Comparison of ENCODE assay signal across 22 mouse cellular contexts in genomic region chr7:73622468-73622867, GRCm38 (mm10).
DNase-seq lines count a peak whose midpoint lies in the region; ATAC-seq and TF ChIP-seq lines count a peak whose summit lies in the region.
"Had no signal": no experiment of that assay in that cellular context is flagged by ENCODE, and none has a peak within 500 bp of the region (broad histone marks: within the 10 kb centered on the region; RNA-seq: fewer than 3 reads in every experiment).

No protein-coding gene starts in this region.

- intact Hi-C loops in heart, adult 2 months (cut with DNase I): no loop called here

- TF ChIP-seq POLR2A in heart, adult 2 months (IDR thresholded peaks at IDR 0.05; ENCODE audit: insufficient read depth, low read depth, low read length): no peak

- H3K9me3 ChIP-seq in heart, embryonic 10.5 days: no peaks in the 10 kb centered on the region
- no peaks in the 10 kb centered on the region for H3K9me3 ChIP-seq in kidney, embryonic 15.5 days (replicated peaks)
- no peaks in the 10 kb centered on the region for H3K9me3 ChIP-seq in midbrain, embryonic 14.5 days (ENCODE audit: control insufficient read depth, low read length)

- WGBS in heart, embryonic 10.5 days: 73% methylated on average over 2 of the region's 2 CpGs
- WGBS in heart, adult 2 months: 77% methylated on average over 2 of the region's 2 CpGs
- WGBS in kidney, embryonic 15.5 days: 62% methylated on average over 2 of the region's 2 CpGs
- 92% methylated on average over 2 of the region's 2 CpGs for WGBS in midbrain, embryonic 14.5 days

- no peak overlapping the region for H3K4me2 ChIP-seq in kidney, embryonic 15.5 days
- no peak overlapping the region for H3K4me2 ChIP-seq in midbrain, embryonic 14.5 days (ENCODE audit: low read length)
- H3K4me2 ChIP-seq: liver, embryonic 11.5 days; midbrain, embryonic 11.5 days had no signal

- no peaks in the 10 kb centered on the region for H3K79me2 ChIP-seq in heart, adult 2 months (replicated peaks; ENCODE audit: control insufficient read depth, insufficient read depth, low read length)

- peaks cover 7% of the 10 kb centered on the region; the same call in 1 of the 2 replicates for H3K4me1 ChIP-seq in heart, embryonic 10.5 days
- H3K4me1 ChIP-seq in heart, adult 2 months (ENCODE audit: control insufficient read depth, insufficient read depth, low read length): no peaks in the 10 kb centered on the region; the same call in 1 of the 2 replicates
- H3K4me1 ChIP-seq in kidney, embryonic 15.5 days: peaks cover 29% of the 10 kb centered on the region
- H3K4me1 ChIP-seq in midbrain, embryonic 14.5 days (ENCODE audit: control insufficient read depth, insufficient read depth, low read length): peaks cover 3% of the 10 kb centered on the region

- no peaks in the 10 kb centered on the region for H3K36me3 ChIP-seq in heart, embryonic 10.5 days
- no peaks in the 10 kb centered on the region for H3K36me3 ChIP-seq in heart, adult 2 months (ENCODE audit: control insufficient read depth, insufficient read depth, low read length)
- no peaks in the 10 kb centered on the region for H3K36me3 ChIP-seq in kidney, embryonic 15.5 days
- H3K36me3 ChIP-seq in midbrain, embryonic 14.5 days (ENCODE audit: control insufficient read depth, insufficient read depth, low read length): no peaks in the 10 kb centered on the region

- H3K27me3 ChIP-seq in heart, embryonic 10.5 days (ENCODE audit: insufficient read depth, poor library complexity, severe bottlenecking): no peaks in the 10 kb centered on the region
- H3K27me3 ChIP-seq in heart, adult 2 months (ENCODE audit: control insufficient read depth, insufficient read depth, low read length): no peaks in the 10 kb centered on the region
- no peaks in the 10 kb centered on the region for H3K27me3 ChIP-seq in kidney, embryonic 15.5 days
- H3K27me3 ChIP-seq in midbrain, embryonic 14.5 days (ENCODE audit: control insufficient read depth, insufficient read depth, low read length): no peaks in the 10 kb centered on the region

- TF ChIP-seq CTCF in heart, adult 2 months (IDR thresholded peaks at IDR 0.05): no peak

- no peak for TF ChIP-seq EP300 in heart, adult 2 months (IDR thresholded peaks at IDR 0.05; ENCODE audit: insufficient read depth, low read depth, low read length)

- DNase-seq in heart, embryonic 10.5 days (ENCODE audit: low spot score): no peak
- no peak for DNase-seq in heart, adult 2 months
- DNase-seq in kidney, postnatal 25 days: no peak
- DNase-seq in embryo, embryonic 11 days: peak; percentile 26
- DNase-seq in naive thymus-derived CD4-positive, alpha-beta T cell, adult 2 months (ENCODE audit: low read depth): peak; percentile 42
- no peak for DNase-seq in midbrain, embryonic 14.5 days
- DNase-seq: adrenal gland, postnatal 14 days; B cell, adult 2 months; cerebellum, adult 2 months; gastrocnemius, postnatal 10 days; heart, postnatal 14 days; layer of hippocampus, postnatal 36 days; lung, adult 2 months; right cerebral cortex, postnatal 25 days had no signal

- peak overlapping the region; percentile 13; the same call in 1 of the 2 replicates for H3K27ac ChIP-seq in heart, embryonic 10.5 days
- no peak overlapping the region for H3K27ac ChIP-seq in heart, adult 2 months
- peak overlapping the region; percentile 9 for H3K27ac ChIP-seq in kidney, embryonic 15.5 days
- no peak overlapping the region for H3K27ac ChIP-seq in midbrain, embryonic 14.5 days (replicated peaks; ENCODE audit: low read depth, low read length)
- H3K27ac ChIP-seq: macrophage had no signal

- no peak overlapping the region for H3K9ac ChIP-seq in heart, adult 2 months (ENCODE audit: low read depth, low read length)
- H3K9ac ChIP-seq in kidney, embryonic 15.5 days: no peak overlapping the region
- no peak overlapping the region for H3K9ac ChIP-seq in midbrain, embryonic 14.5 days (replicated peaks; ENCODE audit: low read length)

- no peak for ATAC-seq in kidney, embryonic 15.5 days (replicated peaks; ENCODE audit: low FRiP score)
- ATAC-seq in midbrain, embryonic 14.5 days (ENCODE audit: low FRiP score, low TSS enrichment): no peak
- ATAC-seq in erythroblast, adult 5-6 weeks (replicated peaks; ENCODE audit: low FRiP score, poor library complexity, severe bottlenecking): no peak
- ATAC-seq: forebrain, embryonic 16.5 days; hindbrain, embryonic 16.5 days had no signal

- no peak overlapping the region; the same call in 1 of the 2 replicates for H3K4me3 ChIP-seq in heart, embryonic 10.5 days
- no peak overlapping the region for H3K4me3 ChIP-seq in heart, adult 2 months
- H3K4me3 ChIP-seq in kidney, embryonic 15.5 days (replicated peaks): no peak overlapping the region
- no peak overlapping the region for H3K4me3 ChIP-seq in midbrain, embryonic 14.5 days (replicated peaks; ENCODE audit: low read depth, low read length)
- H3K4me3 ChIP-seq: erythroblast, embryonic 14.5 days had no signal

Comparison
In these comparisons a context has a peak if more than half of its experiments do, and no peak if none do; other contexts are left out.
1. H3K27ac ChIP-seq: peak in heart, embryonic 10.5 days (single experiment) and kidney, embryonic 15.5 days (single experiment); none in heart, adult 2 months (single experiment) and midbrain, embryonic 14.5 days (single experiment).
2. DNase-seq: peak in embryo, embryonic 11 days (single experiment) and naive thymus-derived CD4-positive, alpha-beta T cell, adult 2 months (single experiment); none in heart, embryonic 10.5 days (single experiment), heart, adult 2 months (0 of 2), kidney, postnatal 25 days (0 of 2) and midbrain, embryonic 14.5 days (single experiment).